Mouse (Mus musculus): ENCODE results near the gene Lsm12.
"Not testable (repeated sequence)": the region's sequence is repeated elsewhere in the genome, so short reads cannot be mapped to it uniquely, and the experiment has no call there.

Lsm12 gene

GRCm38 (mm10) chr11:102184253-102184645, 847 bp downstream of the Lsm12 start:
- DNase-seq, result no peak

GRCm38 (mm10) chr11:102179836-102180235, 5.3 kb downstream of the Lsm12 start:
- DNase-seq, result no peak

GRCm38 (mm10) chr11:102168689-102169088, 16.4 kb downstream of the Lsm12 start:
- no peak for DNase-seq

- DNase-seq, result peak; percentile 31 to 36
These were observed 17.6 kb downstream of the Lsm12 start for GRCm38 (mm10) chr11:102167539-102167938.

GRCm38 (mm10) chr11:102165971-102166722, 18.9 kb downstream of the Lsm12 start:
- DNase-seq, result peak; percentile 59 to 71

GRCm38 (mm10) chr11:102159781-102160180, 25.3 kb downstream of the Lsm12 start:
- peak; percentile 69 to 72 for DNase-seq

GRCm38 (mm10) chr11:102158024-102158423, 27.1 kb downstream of the Lsm12 start:
- not testable (repeated sequence) for DNase-seq

GRCm38 (mm10) chr11:102156786-102157089, 28.4 kb downstream of the Lsm12 start:
- no peak for DNase-seq

- peak; percentile 89 for DNase-seq
These were observed 28.9 kb downstream of the Lsm12 start, which contains the start of gene Tmem101 for GRCm38 (mm10) chr11:102156039-102156785. Tmem101 (minus strand) TSS chr11:102156404.

GRCm38 (mm10) chr11:102147213-102147989, 37.7 kb downstream of the Lsm12 start:
- no peak for DNase-seq

- no peak for DNase-seq
These were observed 38.6 kb downstream of the Lsm12 start for GRCm38 (mm10) chr11:102146531-102146930.

GRCm38 (mm10) chr11:102146005-102146404, 39.1 kb downstream of the Lsm12 start:
- DNase-seq, result no peak

- DNase-seq, result no peak
These were observed 39.6 kb downstream of the Lsm12 start, which contains the start of gene Nags for GRCm38 (mm10) chr11:102145471-102146001. Nags (plus strand) TSS chr11:102145513.

- DNase-seq, result no peak
These were observed 40.1 kb downstream of the Lsm12 start for GRCm38 (mm10) chr11:102144957-102145470.

GRCm38 (mm10) chr11:102142355-102142754, 42.7 kb downstream of the Lsm12 start:
- no peak for DNase-seq

- peak; percentile 63 to 78 for DNase-seq
These were observed 44.6 kb downstream of the Lsm12 start for GRCm38 (mm10) chr11:102140508-102140907.

- DNase-seq, result peak; percentile 76 to 80
These were observed 46.7 kb downstream of the Lsm12 start for GRCm38 (mm10) chr11:102138447-102138740.

- no peak for DNase-seq
These were observed 47.3 kb downstream of the Lsm12 start for GRCm38 (mm10) chr11:102137625-102138446.

GRCm38 (mm10) chr11:102134516-102134915, 50.6 kb downstream of the Lsm12 start:
- no peak for DNase-seq

GRCm38 (mm10) chr11:102117386-102117785, 67.7 kb downstream of the Lsm12 start:
- no peak for DNase-seq

GRCm38 (mm10) chr11:102116241-102116640, 68.9 kb downstream of the Lsm12 start:
- no peak for DNase-seq
